9 mouse cellular contexts compared by ENCODE assay signal in genomic region chr10:85651706-85652105, GRCm38 (mm10).
DNase-seq lines count a peak whose midpoint lies in the region; ATAC-seq lines count a peak whose summit lies in the region.
"Had no signal": no experiment of that assay in that cellular context is flagged by ENCODE, and none has a peak within 500 bp of the region (broad histone marks: within the 10 kb centered on the region; RNA-seq: fewer than 3 reads in every experiment).

No protein-coding gene starts in this region.

- H3K27me3 ChIP-seq in heart, embryonic 11.5 days (ENCODE audit: control insufficient read depth, insufficient read depth, low read length): no peaks in the 10 kb centered on the region
- no peaks in the 10 kb centered on the region for H3K27me3 ChIP-seq in kidney, embryonic 16.5 days (ENCODE audit: insufficient read depth, low read length)
- no peaks in the 10 kb centered on the region for H3K27me3 ChIP-seq in limb, embryonic 15.5 days
- H3K27me3 ChIP-seq in neural tube, embryonic 12.5 days (replicated peaks): no peaks in the 10 kb centered on the region
- H3K27me3 ChIP-seq: heart, embryonic 15.5 days had no signal

- ATAC-seq in activated CD4-positive, CD25-positive, alpha-beta regulatory T cell, adult 4 months: peak; percentile 43
- ATAC-seq in heart, embryonic 11.5 days (replicated peaks; ENCODE audit: insufficient number of reproducible peaks, low FRiP score, low TSS enrichment): no peak
- ATAC-seq in kidney, embryonic 16.5 days (ENCODE audit: low FRiP score, low TSS enrichment): peak; percentile 65
- ATAC-seq in limb, embryonic 15.5 days (ENCODE audit: insufficient number of reproducible peaks, low FRiP score, low TSS enrichment, low read depth): peak; percentile 53; the same call in 1 of the 2 replicates
- ATAC-seq in neural tube, embryonic 12.5 days (ENCODE audit: low FRiP score, low read depth): peak; percentile 76; the same call in 1 of the 2 replicates

- no peaks in the 10 kb centered on the region for H3K36me3 ChIP-seq in heart, embryonic 11.5 days (ENCODE audit: control insufficient read depth, insufficient read depth, low read length)
- H3K36me3 ChIP-seq in kidney, embryonic 16.5 days (ENCODE audit: insufficient read depth, low read length): no peaks in the 10 kb centered on the region
- H3K36me3 ChIP-seq in limb, embryonic 15.5 days: no peaks in the 10 kb centered on the region
- H3K36me3 ChIP-seq in neural tube, embryonic 12.5 days: no peaks in the 10 kb centered on the region
- H3K36me3 ChIP-seq: heart, embryonic 15.5 days had no signal

- WGBS in heart, embryonic 11.5 days (ENCODE audit: insufficient replicate concordance): 34% methylated on average over 7 of the region's 7 CpGs
- WGBS in kidney, embryonic 16.5 days: 30% methylated on average over 7 of the region's 7 CpGs
- 26% methylated on average over 7 of the region's 7 CpGs for WGBS in limb, embryonic 15.5 days
- WGBS in neural tube, embryonic 12.5 days: 34% methylated on average over 7 of the region's 7 CpGs

- no peaks in the 10 kb centered on the region for H3K4me1 ChIP-seq in heart, embryonic 11.5 days (ENCODE audit: control insufficient read depth, insufficient read depth, low read length)
- H3K4me1 ChIP-seq in kidney, embryonic 16.5 days (ENCODE audit: insufficient read depth, low read length): peaks cover 9% of the 10 kb centered on the region
- peaks cover 11% of the 10 kb centered on the region for H3K4me1 ChIP-seq in limb, embryonic 15.5 days
- no peaks in the 10 kb centered on the region for H3K4me1 ChIP-seq in neural tube, embryonic 12.5 days

- H3K27ac ChIP-seq in heart, embryonic 11.5 days (ENCODE audit: low read depth, low read length): no peak overlapping the region
- H3K27ac ChIP-seq in kidney, embryonic 16.5 days (ENCODE audit: low read length): no peak overlapping the region
- no peak overlapping the region for H3K27ac ChIP-seq in limb, embryonic 15.5 days
- no peak overlapping the region for H3K27ac ChIP-seq in neural tube, embryonic 12.5 days
- H3K27ac ChIP-seq: heart, embryonic 15.5 days had no signal

- no peak overlapping the region for H3K9ac ChIP-seq in heart, embryonic 11.5 days (ENCODE audit: low read depth, low read length)
- H3K9ac ChIP-seq in kidney, embryonic 16.5 days (replicated peaks; ENCODE audit: low read length): no peak overlapping the region
- H3K9ac ChIP-seq in limb, embryonic 15.5 days: no peak overlapping the region
- H3K9ac ChIP-seq in neural tube, embryonic 12.5 days: no peak overlapping the region
- H3K9ac ChIP-seq: heart, embryonic 15.5 days had no signal

- no peak overlapping the region for H3K4me3 ChIP-seq in heart, embryonic 11.5 days (ENCODE audit: low read depth, low read length)
- no peak overlapping the region for H3K4me3 ChIP-seq in kidney, embryonic 16.5 days (ENCODE audit: low read length)
- no peak overlapping the region for H3K4me3 ChIP-seq in limb, embryonic 15.5 days
- no peak overlapping the region for H3K4me3 ChIP-seq in neural tube, embryonic 12.5 days
- H3K4me3 ChIP-seq: heart, embryonic 15.5 days had no signal

- peak overlapping the region; percentile 24; the same call in 1 of the 2 replicates for H3K4me2 ChIP-seq in heart, embryonic 11.5 days
- H3K4me2 ChIP-seq in kidney, embryonic 16.5 days (replicated peaks; ENCODE audit: low read depth, low read length): no peak overlapping the region
- 0 out of 2 replicates have a peak overlapping the region, but pooled peaks have one; percentile 0 for H3K4me2 ChIP-seq in limb, embryonic 15.5 days
- H3K4me2 ChIP-seq in neural tube, embryonic 12.5 days (replicated peaks): no peak overlapping the region
- H3K4me2 ChIP-seq: heart, embryonic 15.5 days had no signal

- H3K9me3 ChIP-seq in heart, embryonic 11.5 days (replicated peaks; ENCODE audit: control insufficient read depth, low read length): no peaks in the 10 kb centered on the region
- no peaks in the 10 kb centered on the region for H3K9me3 ChIP-seq in kidney, embryonic 16.5 days (ENCODE audit: low read length)
- no peaks in the 10 kb centered on the region for H3K9me3 ChIP-seq in limb, embryonic 15.5 days
- no peaks in the 10 kb centered on the region for H3K9me3 ChIP-seq in neural tube, embryonic 12.5 days
- H3K9me3 ChIP-seq: heart, embryonic 15.5 days had no signal

- peak; percentile 68 for DNase-seq in CD4-positive, CD25-positive, alpha-beta regulatory T cell, adult 2 months (ENCODE audit: low read depth, low spot score)
- peak; percentile 52 for DNase-seq in embryo, embryonic 11.5 days (ENCODE audit: low read depth, low spot score)
- DNase-seq in thymus, postnatal 25 days: peak; percentile 44

Comparison
In these comparisons a context has a peak if more than half of its experiments do, and no peak if none do; other contexts are left out.
1. H3K4me2 ChIP-seq: peak in heart, embryonic 11.5 days (single experiment) and limb, embryonic 15.5 days (single experiment); none in kidney, embryonic 16.5 days (single experiment) and neural tube, embryonic 12.5 days (single experiment).
2. Peak in every context shown above with its lines, with median percentiles within 50 percentile points of each other: DNase-seq.